Comparison of ENCODE assay signal across 7 mouse cellular contexts in the genomic region with DNA sequence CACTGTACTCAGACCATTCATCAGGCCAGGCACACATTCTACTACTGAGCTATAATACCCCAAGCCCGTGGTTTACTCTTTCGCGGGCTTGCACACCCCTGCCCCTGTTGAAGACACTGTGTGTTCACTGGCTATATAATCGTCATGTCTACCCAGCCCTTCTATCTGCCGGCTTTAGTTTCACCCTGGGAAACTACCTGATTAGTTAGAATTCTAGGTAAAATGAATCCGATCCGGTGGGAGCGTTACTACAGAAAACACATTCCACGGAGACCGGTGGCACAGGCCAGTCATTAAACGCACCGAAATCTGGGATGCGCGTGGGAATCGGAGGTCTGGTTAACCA. TPM values are rescaled to one million over a fixed set of nuclear protein-coding genes. Genes with fewer than 3 reads are reported as not detected.
A peak's percentile ranks its signal among the peaks of the same experiment; 100 is the strongest.
DNase-seq lines count a peak whose midpoint lies in the region; ATAC-seq and TF ChIP-seq lines count a peak whose summit lies in the region.

No protein-coding gene starts in this region.

- TF ChIP-seq POLR2A in embryonic fibroblast, embryonic 13.5 days (IDR thresholded peaks at IDR 0.05; ENCODE audit: low read depth, low read length), result no peak
- no peak for TF ChIP-seq POLR2A in small intestine, adult 2 months (IDR thresholded peaks at IDR 0.05; ENCODE audit: low read depth, low read length)

- no peaks in the 10 kb centered on the region for H3K9me3 ChIP-seq in lung, embryonic 14.5 days (ENCODE audit: low read depth, low read length)
- H3K9me3 ChIP-seq in limb, embryonic 12.5 days, result 0 out of 2 replicates have a peak, but pooled peaks cover 6% of the 10 kb centered on the region

- ATAC-seq in lung, embryonic 14.5 days (ENCODE audit: insufficient read depth), result no peak
- ATAC-seq in limb, embryonic 12.5 days (ENCODE audit: insufficient number of reproducible peaks, insufficient read depth, low FRiP score, low TSS enrichment, low read depth), result no peak

- H3K27me3 ChIP-seq in lung, embryonic 14.5 days (ENCODE audit: insufficient read depth, low read length), result no peaks in the 10 kb centered on the region
- no peaks in the 10 kb centered on the region; the same call in 1 of the 2 replicates for H3K27me3 ChIP-seq in limb, embryonic 12.5 days
- no peaks in the 10 kb centered on the region for H3K27me3 ChIP-seq in small intestine, adult 2 months (ENCODE audit: control insufficient read depth, insufficient read depth, low read length)

- H3K4me2 ChIP-seq in lung, embryonic 14.5 days, result peak overlapping the region; percentile 89
- peak overlapping the region; percentile 89 for H3K4me2 ChIP-seq in limb, embryonic 12.5 days

- no peaks in the 10 kb centered on the region for H3K36me3 ChIP-seq in lung, embryonic 14.5 days (ENCODE audit: insufficient read depth)
- peaks cover 24% of the 10 kb centered on the region for H3K36me3 ChIP-seq in limb, embryonic 12.5 days
- H3K36me3 ChIP-seq in small intestine, adult 2 months (ENCODE audit: control insufficient read depth, insufficient read depth, low read length), result no peaks in the 10 kb centered on the region

- no peak for TF ChIP-seq CTCF in lung, embryonic 14.5 days (IDR thresholded peaks at IDR 0.05; ENCODE audit: low read depth)
- TF ChIP-seq CTCF in embryonic fibroblast, embryonic 13.5 days (IDR thresholded peaks at IDR 0.05; ENCODE audit: borderline replicate concordance, insufficient read depth, low read length), result no peak
- TF ChIP-seq CTCF in small intestine, adult 2 months (IDR thresholded peaks at IDR 0.05; ENCODE audit: extremely low read depth, insufficient read length, insufficient replicate concordance, low read depth, low read length), result no peak

- no peak overlapping the region for H3K27ac ChIP-seq in lung, embryonic 14.5 days (ENCODE audit: low read depth)
- H3K27ac ChIP-seq in embryonic fibroblast, embryonic 13.5 days (ENCODE audit: insufficient read depth, low read length), result no peak overlapping the region
- H3K27ac ChIP-seq in limb, embryonic 12.5 days, result no peak overlapping the region
- H3K27ac ChIP-seq in small intestine, adult 2 months (ENCODE audit: insufficient read depth, low read depth, low read length), result no peak overlapping the region

- H3K9ac ChIP-seq in lung, embryonic 14.5 days, result peak overlapping the region; percentile 96
- H3K9ac ChIP-seq in limb, embryonic 12.5 days (replicated peaks), result peak overlapping the region; percentile 98

- peak overlapping the region; percentile 98 for H3K4me3 ChIP-seq in lung, embryonic 14.5 days (ENCODE audit: low read depth, low read length)
- H3K4me3 ChIP-seq in embryonic fibroblast, embryonic 13.5 days (ENCODE audit: insufficient read depth, low read length), result peak overlapping the region; percentile 97
- peak overlapping the region; percentile 99 for H3K4me3 ChIP-seq in limb, embryonic 12.5 days (replicated peaks)
- H3K4me3 ChIP-seq in small intestine, adult 2 months (ENCODE audit: low read depth, low read length), result peak overlapping the region; percentile 94

- under 1% methylated on average over 15 of the region's 15 CpGs for WGBS in lung, embryonic 14.5 days
- 2% methylated on average over 15 of the region's 15 CpGs for whole genome bisulfite sequencing in limb, embryonic 12.5 days
- WGBS in small intestine, adult 2 months, result under 1% methylated on average over 15 of the region's 15 CpGs

- no peak for DNase-seq in lung, embryonic 14.5 days
- DNase-seq in lung, postnatal 25 days (ENCODE audit: low spot score), result no peak
- DNase-seq in spleen, postnatal 4 days (ENCODE audit: low spot score in 2 of 2), result no peak
- DNase-seq in frontal cortex, postnatal 14 days (ENCODE audit: low spot score in 2 of 2), result no peak

- peaks cover 8% of the 10 kb centered on the region; the same call in 1 of the 2 replicates for H3K4me1 ChIP-seq in lung, embryonic 14.5 days (ENCODE audit: insufficient read depth)
- peaks cover 5% of the 10 kb centered on the region; the same call in 1 of the 2 replicates for H3K4me1 ChIP-seq in embryonic fibroblast, embryonic 13.5 days (ENCODE audit: control insufficient read depth, insufficient read depth, low read length)
- H3K4me1 ChIP-seq in limb, embryonic 12.5 days (replicated peaks), result peaks cover 16% of the 10 kb centered on the region
- peaks cover 17% of the 10 kb centered on the region; the same call in 1 of the 2 replicates for H3K4me1 ChIP-seq in small intestine, adult 2 months (ENCODE audit: control insufficient read depth, insufficient read depth, insufficient read length, low read length)

RNA-seq across cellular contexts. Expression of a gene that starts 1.2 kb away (rescaled TPM):
- polyA plus RNA-seq in lung, embryonic 14.5 days (2014; fragmentation: Nextera tagmentation; extraction: Ambion mirVana), result 81.1 and 82.5 TPM in 2 replicates
- polyA plus RNA-seq in embryonic fibroblast, embryonic 13.5 days (2011; ENCODE audit: insufficient read length, low read depth, missing spikeins), result 39.8 and 44.0 TPM in 2 replicates
- polyA plus RNA-seq in limb, embryonic 12.5 days (2016; fragmentation: Nextera tagmentation; extraction: Ambion mirVana), result 80.7 and 82.7 TPM in 2 replicates
- 15.4 and 36.0 TPM in 2 replicates for polyA plus RNA-seq in small intestine, adult 2 months (2012; rRNA removed)

RNA-seq across cellular contexts. Expression of a gene that starts 5.7 kb away (rescaled TPM):
- 41.0 and 43.0 TPM in 2 replicates for polyA plus RNA-seq in lung, embryonic 14.5 days (2014; fragmentation: Nextera tagmentation; extraction: Ambion mirVana)
- polyA plus RNA-seq in embryonic fibroblast, embryonic 13.5 days (2011; ENCODE audit: insufficient read length, low read depth, missing spikeins), result 58.0 and 64.1 TPM in 2 replicates
- polyA plus RNA-seq in limb, embryonic 12.5 days (2016; fragmentation: Nextera tagmentation; extraction: Ambion mirVana), result 35.5 and 37.9 TPM in 2 replicates
- polyA plus RNA-seq in small intestine, adult 2 months (2012; rRNA removed), result 7.8 and 19.1 TPM in 2 replicates
